Mouse (Mus musculus): ENCODE measurements around the gene Trim2. TPM values are rescaled to one million over a fixed set of nuclear protein-coding genes. Genes with fewer than 3 reads are reported as not detected.

Trim2 gene
- polyA plus RNA-seq, 1 experiment from 2014 or later: 174 TPM

DNA sequence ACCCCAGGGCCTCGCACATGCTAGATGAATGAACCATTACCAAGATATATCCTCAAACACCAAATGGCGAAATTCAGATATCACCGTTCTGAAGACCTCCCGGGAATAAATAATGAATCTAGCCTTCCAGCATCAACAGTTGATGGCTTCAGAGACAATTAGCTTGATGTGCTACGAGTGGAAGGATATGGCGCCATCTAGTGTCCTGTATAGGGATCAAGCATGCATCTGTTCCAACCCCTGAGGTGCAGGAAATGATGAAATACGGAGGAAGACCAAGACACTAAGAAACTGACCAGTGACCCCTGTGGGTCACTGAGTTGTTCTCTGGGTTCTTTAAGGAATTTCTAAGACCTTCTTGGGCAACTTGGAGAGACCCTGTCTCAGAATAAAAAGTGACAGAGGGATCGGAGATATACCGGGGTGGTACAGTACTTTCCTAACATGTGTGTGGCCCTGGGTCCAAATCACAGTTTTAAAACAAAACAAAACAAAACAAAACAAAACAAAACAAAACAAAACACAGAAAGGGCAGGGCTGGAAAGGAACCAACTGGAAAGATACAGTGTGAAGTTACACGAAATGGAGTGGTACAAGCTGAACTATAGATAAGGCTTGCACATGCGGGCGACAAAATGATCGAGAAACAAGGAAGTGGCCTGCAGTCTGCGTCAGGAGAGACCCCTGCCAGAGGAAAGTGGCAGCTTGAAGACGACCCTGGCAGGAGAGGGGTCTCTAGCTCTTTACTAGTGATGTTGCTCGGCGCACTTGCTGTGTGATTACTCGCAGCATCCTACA lies 6.5 kb upstream of the Trim2 start:
- ATAC-seq: peak; percentile 37; the same call in 1 of the 2 replicates
- 51% methylated on average over 18 of the region's 18 CpGs for WGBS

GRCm38 (mm10) chr3:84312326-84312725 lies 5.6 kb upstream of the Trim2 start:
- H3K4me2 ChIP-seq (ENCODE audit: low read length): no peak overlapping the region
- peaks cover 3% of the 10 kb centered on the region; the same call in 1 of the 2 replicates for H3K4me1 ChIP-seq (ENCODE audit: control insufficient read depth, insufficient read depth, low read length)
- H3K4me3 ChIP-seq (ENCODE audit: low read depth, low read length): no peak overlapping the region
- ATAC-seq: no peak
- H3K9ac ChIP-seq (ENCODE audit: low read depth, low read length): no peak overlapping the region
- 82% methylated on average over 5 of the region's 5 CpGs for whole genome bisulfite sequencing
- H3K27ac ChIP-seq (ENCODE audit: low read length): no peak overlapping the region
- H3K36me3 ChIP-seq (ENCODE audit: control insufficient read depth, insufficient read depth, low read length): no peaks in the 10 kb centered on the region
- H3K27me3 ChIP-seq (ENCODE audit: control insufficient read depth, insufficient read depth, low read depth, low read length): no peaks in the 10 kb centered on the region
- no peaks in the 10 kb centered on the region for H3K9me3 ChIP-seq (replicated peaks; ENCODE audit: control insufficient read depth, low read length, poor library complexity, severe bottlenecking)

More for the DNA sequence above, 6.5 kb upstream of the Trim2 start:
- Histone ChIP-seq H3K27ac (ENCODE audit: low read length) (no peak overlapping the region), H3K4me3 (ENCODE audit: low read depth, low read length) (no peak overlapping the region), H3K27me3 (ENCODE audit: control insufficient read depth, insufficient read depth, low read depth, low read length) (no peaks in the 10 kb centered on the region), H3K4me2 (ENCODE audit: low read length) (peak overlapping the region; percentile 40; the same call in 1 of the 2 replicates), H3K36me3 (ENCODE audit: control insufficient read depth, insufficient read depth, low read length) (no peaks in the 10 kb centered on the region), H3K9ac (ENCODE audit: low read depth, low read length) (no peak overlapping the region), H3K9me3 (replicated peaks; ENCODE audit: control insufficient read depth, low read length, poor library complexity, severe bottlenecking) (no peaks in the 10 kb centered on the region), H3K4me1 (ENCODE audit: control insufficient read depth, insufficient read depth, low read length) (peaks cover 3% of the 10 kb centered on the region; the same call in 1 of the 2 replicates)

GRCm38 (mm10) chr3:84307516-84307915 lies 839 bp upstream of the Trim2 start:
- Histone ChIP-seq H3K36me3 (ENCODE audit: control insufficient read depth, insufficient read depth, low read length) (no peaks in the 10 kb centered on the region), H3K9me3 (replicated peaks; ENCODE audit: control insufficient read depth, low read length, poor library complexity, severe bottlenecking) (no peaks in the 10 kb centered on the region), H3K4me3 (ENCODE audit: low read depth, low read length) (no peak overlapping the region), H3K4me1 (ENCODE audit: control insufficient read depth, insufficient read depth, low read length) (peaks cover 24% of the 10 kb centered on the region), H3K27ac (ENCODE audit: low read length) (no peak overlapping the region), H3K9ac (ENCODE audit: low read depth, low read length) (no peak overlapping the region), H3K4me2 (ENCODE audit: low read length) (no peak overlapping the region), H3K27me3 (ENCODE audit: control insufficient read depth, insufficient read depth, low read depth, low read length) (no peaks in the 10 kb centered on the region)
- ATAC-seq: no peak
- WGBS: 75% methylated on average over 5 of the region's 5 CpGs

DNA sequence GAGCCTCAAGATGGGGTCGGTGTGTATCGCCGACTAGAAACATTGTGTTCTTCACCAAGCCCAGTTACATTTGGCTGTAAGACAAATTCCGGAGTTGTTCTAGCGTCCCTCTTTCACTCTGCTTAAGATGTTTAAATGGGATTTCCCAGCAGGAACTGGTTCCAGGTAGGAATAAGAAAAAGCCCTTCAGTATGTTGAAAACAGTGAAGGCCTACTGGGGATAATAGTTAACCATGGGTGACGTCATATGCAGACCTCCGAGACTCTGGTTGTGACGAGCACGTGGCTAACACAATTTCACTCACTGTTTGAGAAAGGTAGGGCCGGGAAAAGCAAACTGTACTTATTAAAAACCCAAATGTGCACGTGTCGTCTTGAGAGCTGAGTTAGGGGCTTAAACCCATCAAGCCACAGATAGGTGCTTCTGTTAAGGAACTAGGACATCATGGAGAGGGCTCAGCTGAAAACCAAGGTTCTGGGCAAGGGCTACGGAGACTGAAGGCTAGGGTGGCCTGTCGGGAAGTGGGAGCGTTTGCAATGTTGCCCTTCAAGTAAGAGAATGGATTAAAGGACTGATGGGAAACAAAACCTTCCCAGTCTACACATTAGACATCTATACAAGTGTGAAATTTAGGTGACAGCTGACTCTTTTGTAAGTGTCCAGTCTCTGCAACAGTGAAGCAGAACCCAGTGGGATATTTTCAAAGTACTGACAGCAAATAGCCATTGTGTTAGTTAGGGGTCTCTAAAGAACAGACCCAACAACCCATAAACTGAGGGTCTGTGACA lies 761 bp downstream of the Trim2 start:
- no peaks in the 10 kb centered on the region for H3K27me3 ChIP-seq (ENCODE audit: control insufficient read depth, insufficient read depth, low read depth, low read length)
- H3K9me3 ChIP-seq (replicated peaks; ENCODE audit: control insufficient read depth, low read length, poor library complexity, severe bottlenecking): no peaks in the 10 kb centered on the region
- peak overlapping the region; percentile 82 for H3K4me2 ChIP-seq (ENCODE audit: low read length)
- H3K27ac ChIP-seq (ENCODE audit: low read length): peak overlapping the region; percentile 87
- H3K4me3 ChIP-seq (ENCODE audit: low read depth, low read length): peak overlapping the region; percentile 52
- peak overlapping the region; percentile 72; the same call in 1 of the 2 replicates for H3K9ac ChIP-seq (ENCODE audit: low read depth, low read length)
- WGBS: 11% methylated on average over 15 of the region's 15 CpGs
- H3K36me3 ChIP-seq (ENCODE audit: control insufficient read depth, insufficient read depth, low read length): no peaks in the 10 kb centered on the region
- ATAC-seq: peak; percentile 22
- H3K4me1 ChIP-seq (ENCODE audit: control insufficient read depth, insufficient read depth, low read length): peaks cover 35% of the 10 kb centered on the region

GRCm38 (mm10) chr3:84305010-84305692 lies 1.5 kb downstream of the Trim2 start:
- peak overlapping the region; percentile 72 for H3K9ac ChIP-seq (ENCODE audit: low read depth, low read length)
- peak overlapping the region; percentile 52 for H3K4me3 ChIP-seq (ENCODE audit: low read depth, low read length)
- H3K9me3 ChIP-seq (replicated peaks; ENCODE audit: control insufficient read depth, low read length, poor library complexity, severe bottlenecking): no peaks in the 10 kb centered on the region
- H3K27ac ChIP-seq (ENCODE audit: low read length): peak overlapping the region; percentile 87
- peak overlapping the region; percentile 82 for H3K4me2 ChIP-seq (ENCODE audit: low read length)
- H3K4me1 ChIP-seq (ENCODE audit: control insufficient read depth, insufficient read depth, low read length): peaks cover 37% of the 10 kb centered on the region
- ATAC-seq: peak; percentile 96
- no peaks in the 10 kb centered on the region for H3K36me3 ChIP-seq (ENCODE audit: control insufficient read depth, insufficient read depth, low read length)
- WGBS: under 1% methylated on average over 28 of the region's 28 CpGs
- H3K27me3 ChIP-seq (ENCODE audit: control insufficient read depth, insufficient read depth, low read depth, low read length): no peaks in the 10 kb centered on the region

GRCm38 (mm10) chr3:84304339-84305009 lies 2.2 kb downstream of the Trim2 start:
- no peaks in the 10 kb centered on the region for H3K27me3 ChIP-seq (ENCODE audit: control insufficient read depth, insufficient read depth, low read depth, low read length)
- H3K36me3 ChIP-seq (ENCODE audit: control insufficient read depth, insufficient read depth, low read length): no peaks in the 10 kb centered on the region
- H3K4me3 ChIP-seq (ENCODE audit: low read depth, low read length): peak overlapping the region; percentile 52
- peak overlapping the region; percentile 87 for H3K27ac ChIP-seq (ENCODE audit: low read length)
- no peaks in the 10 kb centered on the region for H3K9me3 ChIP-seq (replicated peaks; ENCODE audit: control insufficient read depth, low read length, poor library complexity, severe bottlenecking)
- peak overlapping the region; percentile 82 for H3K4me2 ChIP-seq (ENCODE audit: low read length)
- H3K9ac ChIP-seq (ENCODE audit: low read depth, low read length): peak overlapping the region; percentile 72
- peak; percentile 75 for ATAC-seq
- WGBS: under 1% methylated on average over 32 of the region's 32 CpGs
- peaks cover 37% of the 10 kb centered on the region for H3K4me1 ChIP-seq (ENCODE audit: control insufficient read depth, insufficient read depth, low read length)

DNA sequence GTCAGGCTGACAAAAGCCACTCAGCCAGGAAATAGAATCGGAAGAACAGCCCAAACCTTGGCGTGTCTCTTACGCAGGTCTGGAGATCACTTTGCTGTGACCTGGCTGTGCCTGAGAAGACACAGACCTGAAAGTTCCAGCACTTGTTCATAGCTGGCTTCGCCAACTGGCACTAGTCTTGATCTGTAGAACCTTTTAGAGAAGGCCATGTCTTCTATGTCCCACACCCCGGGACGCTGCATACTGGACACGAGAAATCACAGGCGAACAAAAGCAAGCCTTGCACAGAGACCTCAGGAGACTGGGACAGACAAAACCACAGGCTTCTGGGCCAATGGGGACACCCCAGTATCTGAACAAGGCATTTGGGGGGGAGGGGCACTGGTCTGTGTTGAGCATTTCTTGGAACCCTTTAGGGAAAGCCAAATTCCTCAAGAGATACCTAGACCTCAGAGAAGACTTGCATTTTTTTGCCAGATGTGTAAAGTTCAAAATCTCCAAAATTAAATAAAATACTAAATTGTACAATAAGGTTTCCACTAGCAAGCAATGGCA lies 3.2 kb downstream of the Trim2 start:
- ATAC-seq: no peak
- Histone ChIP-seq H3K27ac (ENCODE audit: low read length) (peak overlapping the region; percentile 87), H3K4me2 (ENCODE audit: low read length) (peak overlapping the region; percentile 82), H3K9ac (ENCODE audit: low read depth, low read length) (peak overlapping the region; percentile 72), H3K4me3 (ENCODE audit: low read depth, low read length) (peak overlapping the region; percentile 52), H3K36me3 (ENCODE audit: control insufficient read depth, insufficient read depth, low read length) (no peaks in the 10 kb centered on the region), H3K9me3 (replicated peaks; ENCODE audit: control insufficient read depth, low read length, poor library complexity, severe bottlenecking) (no peaks in the 10 kb centered on the region), H3K4me1 (ENCODE audit: control insufficient read depth, insufficient read depth, low read length) (peaks cover 37% of the 10 kb centered on the region), H3K27me3 (ENCODE audit: control insufficient read depth, insufficient read depth, low read depth, low read length) (no peaks in the 10 kb centered on the region)
- 26% methylated on average over 8 of the region's 8 CpGs for WGBS

GRCm38 (mm10) chr3:84302273-84302672 lies 4.4 kb downstream of the Trim2 start:
- H3K27ac ChIP-seq (ENCODE audit: low read length): peak overlapping the region; percentile 10; the same call in 1 of the 2 replicates
- H3K9me3 ChIP-seq (replicated peaks; ENCODE audit: control insufficient read depth, low read length, poor library complexity, severe bottlenecking): no peaks in the 10 kb centered on the region
- no peak for ATAC-seq
- H3K4me1 ChIP-seq (ENCODE audit: control insufficient read depth, insufficient read depth, low read length): peaks cover 37% of the 10 kb centered on the region
- 0 out of 2 replicates have a peak overlapping the region, but pooled peaks have one; percentile 8 for H3K9ac ChIP-seq (ENCODE audit: low read depth, low read length)
- H3K27me3 ChIP-seq (ENCODE audit: control insufficient read depth, insufficient read depth, low read depth, low read length): no peaks in the 10 kb centered on the region
- no peaks in the 10 kb centered on the region for H3K36me3 ChIP-seq (ENCODE audit: control insufficient read depth, insufficient read depth, low read length)
- peak overlapping the region; percentile 82 for H3K4me2 ChIP-seq (ENCODE audit: low read length)
- peak overlapping the region; percentile 52; the same call in 1 of the 2 replicates for H3K4me3 ChIP-seq (ENCODE audit: low read depth, low read length)
- WGBS: 14% methylated on average over 4 of the region's 4 CpGs

Data from midbrain, embryonic 16.5 days (tissue).